ENCODE assay signal across 9 mouse cellular contexts in the genomic region with DNA sequence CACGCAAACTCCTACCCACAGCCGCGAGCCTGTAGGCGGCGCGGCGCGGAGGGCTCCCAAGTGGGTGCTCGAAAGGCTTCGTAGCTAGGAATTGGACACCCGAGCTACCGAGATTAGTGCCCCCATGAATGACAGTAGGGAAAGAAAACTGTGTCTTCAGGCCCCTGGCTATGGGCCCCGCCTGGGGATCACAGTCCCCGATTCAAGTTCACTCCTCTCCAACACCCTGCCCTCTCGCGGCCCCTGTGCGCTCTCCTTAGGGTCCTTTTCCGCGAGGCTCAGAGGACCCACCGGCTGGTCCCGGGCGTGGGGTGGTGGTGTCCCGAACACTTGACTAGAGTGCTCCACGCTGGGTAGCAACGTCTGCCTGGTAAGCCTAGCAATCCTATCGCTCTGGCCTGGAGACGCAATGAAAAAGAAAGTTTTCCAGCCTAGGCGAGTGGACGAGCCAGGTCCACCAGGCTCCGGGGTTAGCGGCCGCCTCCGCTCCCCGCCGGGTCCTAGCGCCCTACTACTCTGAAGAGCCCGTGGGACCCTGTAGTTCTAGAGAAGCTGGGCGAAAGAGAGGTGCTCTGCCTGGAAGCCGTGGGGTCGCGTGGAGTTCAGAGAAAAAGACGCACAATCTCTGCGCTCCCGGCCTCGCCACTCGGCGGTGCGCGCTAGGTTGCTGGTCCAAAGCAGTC. TPM values are rescaled to one million over a fixed set of nuclear protein-coding genes. Genes with fewer than 3 reads are reported as not detected.
DNase-seq lines count a peak whose midpoint lies in the region; ATAC-seq lines count a peak whose summit lies in the region.
"Had no signal": no experiment of that assay in that cellular context is flagged by ENCODE, and none has a peak within 500 bp of the region (broad histone marks: within the 10 kb centered on the region; RNA-seq: fewer than 3 reads in every experiment).

No protein-coding gene starts in this region.

- H3K9ac ChIP-seq in embryonic facial prominence, embryonic 14.5 days (ENCODE audit: low read depth, low read length), result peak overlapping the region; percentile 70
- H3K9ac ChIP-seq in midbrain, embryonic 15.5 days, result peak overlapping the region; percentile 52

- peak overlapping the region; percentile 63 for H3K4me3 ChIP-seq in embryonic facial prominence, embryonic 14.5 days (ENCODE audit: low read depth, low read length)
- H3K4me3 ChIP-seq in heart, embryonic 10.5 days, result peak overlapping the region; percentile 70
- peak overlapping the region; percentile 60 for H3K4me3 ChIP-seq in midbrain, embryonic 15.5 days

- WGBS in embryonic facial prominence, embryonic 14.5 days, result under 1% methylated on average over 42 of the region's 49 CpGs
- under 1% methylated on average over 49 of the region's 49 CpGs for WGBS in heart, embryonic 10.5 days
- under 1% methylated on average over 49 of the region's 49 CpGs for WGBS in midbrain, embryonic 15.5 days

- H3K4me1 ChIP-seq in embryonic facial prominence, embryonic 14.5 days (ENCODE audit: control insufficient read depth, insufficient read depth, low read length), result 0 out of 2 replicates have a peak, but pooled peaks cover 5% of the 10 kb centered on the region
- peaks cover 41% of the 10 kb centered on the region for H3K4me1 ChIP-seq in heart, embryonic 10.5 days
- peaks cover 33% of the 10 kb centered on the region for H3K4me1 ChIP-seq in midbrain, embryonic 15.5 days

- H3K4me2 ChIP-seq in embryonic facial prominence, embryonic 14.5 days (ENCODE audit: low read depth, low read length), result peak overlapping the region; percentile 97
- peak overlapping the region; percentile 100 for H3K4me2 ChIP-seq in midbrain, embryonic 15.5 days

- H3K27me3 ChIP-seq in embryonic facial prominence, embryonic 14.5 days (replicated peaks; ENCODE audit: control insufficient read depth, insufficient read depth, low read length), result peaks cover 48% of the 10 kb centered on the region
- H3K27me3 ChIP-seq in heart, embryonic 10.5 days (ENCODE audit: insufficient read depth, poor library complexity, severe bottlenecking), result peaks cover 85% of the 10 kb centered on the region
- H3K27me3 ChIP-seq in midbrain, embryonic 15.5 days (replicated peaks), result peaks cover 70% of the 10 kb centered on the region
- H3K27me3 ChIP-seq: CH12.LX had no signal

- H3K36me3 ChIP-seq in embryonic facial prominence, embryonic 14.5 days (ENCODE audit: control insufficient read depth, insufficient read depth, low read length), result no peaks in the 10 kb centered on the region
- H3K36me3 ChIP-seq in heart, embryonic 10.5 days, result no peaks in the 10 kb centered on the region
- H3K36me3 ChIP-seq in midbrain, embryonic 15.5 days (replicated peaks), result no peaks in the 10 kb centered on the region

- H3K9me3 ChIP-seq in embryonic facial prominence, embryonic 14.5 days (ENCODE audit: control insufficient read depth, low read length), result no peaks in the 10 kb centered on the region
- no peaks in the 10 kb centered on the region for H3K9me3 ChIP-seq in heart, embryonic 10.5 days
- H3K9me3 ChIP-seq in midbrain, embryonic 15.5 days, result no peaks in the 10 kb centered on the region

- peak; percentile 73 for DNase-seq in layer of hippocampus, adult 11-12 months (ENCODE audit: low spot score)
- no peak for DNase-seq in layer of hippocampus, adult 9-10 months (ENCODE audit: low spot score)
- DNase-seq in embryonic facial prominence, embryonic 14.5 days (ENCODE audit: low spot score), result peak; percentile 90
- peak; percentile 90 for DNase-seq in heart, embryonic 10.5 days (ENCODE audit: low spot score)
- peak; percentile 75 to 80 for DNase-seq in kidney, adult 8-10 months
- DNase-seq in liver, result peak; percentile 56
- DNase-seq in spleen, postnatal 10 days (ENCODE audit: low spot score in 2 of 2), result peak; percentile 24 to 46

- peak; percentile 82 for ATAC-seq in embryonic facial prominence, embryonic 14.5 days (ENCODE audit: low read depth)
- ATAC-seq in midbrain, embryonic 15.5 days (replicated peaks), result peak; percentile 73

- peak overlapping the region; percentile 86 for H3K27ac ChIP-seq in embryonic facial prominence, embryonic 14.5 days (replicated peaks; ENCODE audit: low read depth, low read length)
- peak overlapping the region; percentile 83 for H3K27ac ChIP-seq in heart, embryonic 10.5 days
- H3K27ac ChIP-seq in midbrain, embryonic 15.5 days, result no peak overlapping the region; the same call in none of the 2 replicates

RNA-seq across cellular contexts. Expression of gene Cebpa, which starts 0.9 kb away (rescaled TPM):
- 8.7 and 10.9 TPM in 2 replicates for polyA plus RNA-seq in embryonic facial prominence, embryonic 14.5 days (2014; fragmentation: Nextera tagmentation; extraction: Ambion mirVana)
- polyA plus RNA-seq in heart, embryonic 10.5 days (2016; fragmentation: Nextera tagmentation; extraction: Ambion mirVana), result 0.14 and 2.7 TPM in 2 replicates
- polyA plus RNA-seq in midbrain, embryonic 15.5 days (2015; fragmentation: Nextera tagmentation; extraction: Ambion mirVana), result 0.59 and 0.80 TPM in 2 replicates
